Mouse (Mus musculus): Measurements from ENCODE around the gene Inpp5d. TPM values are rescaled to one million over a fixed set of nuclear protein-coding genes. Genes with fewer than 3 reads are reported as not detected.

The Inpp5d gene
- polyA plus RNA-seq, 1 experiment from 2014 or later, result 1.9 TPM

GRCm38 (mm10) chr1:87626344-87626743 lies 6.2 kb downstream of the Inpp5d start:
- Histone ChIP-seq H3K4me1 (replicated peaks) (no peaks in the 10 kb centered on the region), H3K27ac (no peak overlapping the region), H3K27me3 (no peaks in the 10 kb centered on the region), H3K4me3 (replicated peaks) (no peak overlapping the region), H3K9ac (replicated peaks) (no peak overlapping the region), H3K36me3 (no peaks in the 10 kb centered on the region), H3K4me2 (replicated peaks) (no peak overlapping the region), H3K9me3 (no peaks in the 10 kb centered on the region)
- ATAC-seq, result no peak
- WGBS, result 62% methylated on average over 2 of the region's 2 CpGs

- no peak overlapping the region for H3K27ac ChIP-seq
- no peaks in the 10 kb centered on the region for H3K9me3 ChIP-seq
- no peaks in the 10 kb centered on the region for H3K27me3 ChIP-seq
- ATAC-seq, result no peak
- no peak overlapping the region for H3K4me2 ChIP-seq (replicated peaks)
- H3K36me3 ChIP-seq, result no peaks in the 10 kb centered on the region
- WGBS, result 85% methylated on average over 2 of the region's 2 CpGs
- H3K4me3 ChIP-seq (replicated peaks), result no peak overlapping the region
- H3K9ac ChIP-seq (replicated peaks), result no peak overlapping the region
- H3K4me1 ChIP-seq (replicated peaks), result no peaks in the 10 kb centered on the region
Observed at GRCm38 (mm10) chr1:87628085-87628484, 8.0 kb downstream of the Inpp5d start.

GRCm38 (mm10) chr1:87631584-87631983 lies 11.5 kb downstream of the Inpp5d start:
- WGBS, result 87% methylated on average over 10 of the region's 10 CpGs
- ATAC-seq, result no peak
- H3K36me3 ChIP-seq, result no peaks in the 10 kb centered on the region

GRCm38 (mm10) chr1:87632163-87632562 lies 12.1 kb downstream of the Inpp5d start:
- no peak for ATAC-seq
- no peaks in the 10 kb centered on the region for H3K4me1 ChIP-seq (replicated peaks)
- H3K4me2 ChIP-seq (replicated peaks), result no peak overlapping the region
- H3K27me3 ChIP-seq, result no peaks in the 10 kb centered on the region
- WGBS, result 80% methylated on average over 6 of the region's 6 CpGs
- no peak overlapping the region for H3K4me3 ChIP-seq (replicated peaks)
- H3K9me3 ChIP-seq, result no peaks in the 10 kb centered on the region
- no peak overlapping the region for H3K9ac ChIP-seq (replicated peaks)
- H3K36me3 ChIP-seq, result no peaks in the 10 kb centered on the region
- no peak overlapping the region for H3K27ac ChIP-seq

More at GRCm38 (mm10) chr1:87631584-87631983, 11.5 kb downstream of the Inpp5d start:
- Histone ChIP-seq H3K4me3 (replicated peaks) (no peak overlapping the region), H3K9me3 (no peaks in the 10 kb centered on the region), H3K27me3 (no peaks in the 10 kb centered on the region), H3K9ac (replicated peaks) (no peak overlapping the region), H3K4me1 (replicated peaks) (no peaks in the 10 kb centered on the region), H3K4me2 (replicated peaks) (no peak overlapping the region), H3K27ac (no peak overlapping the region)

GRCm38 (mm10) chr1:87636716-87637117 lies 16.6 kb downstream of the Inpp5d start:
- no peaks in the 10 kb centered on the region for H3K36me3 ChIP-seq
- H3K4me1 ChIP-seq (replicated peaks), result no peaks in the 10 kb centered on the region
- no peaks in the 10 kb centered on the region for H3K27me3 ChIP-seq
- H3K9me3 ChIP-seq, result no peaks in the 10 kb centered on the region
- H3K4me3 ChIP-seq (replicated peaks), result no peak overlapping the region
- no peak overlapping the region for H3K9ac ChIP-seq (replicated peaks)
- ATAC-seq, result no peak
- 89% methylated on average over 12 of the region's 12 CpGs for WGBS
- H3K4me2 ChIP-seq (replicated peaks), result no peak overlapping the region
- H3K27ac ChIP-seq, result no peak overlapping the region

- no peak overlapping the region for H3K4me2 ChIP-seq (replicated peaks)
- H3K9ac ChIP-seq (replicated peaks), result no peak overlapping the region
- H3K4me3 ChIP-seq (replicated peaks), result no peak overlapping the region
- H3K27ac ChIP-seq, result no peak overlapping the region
- no peaks in the 10 kb centered on the region for H3K4me1 ChIP-seq (replicated peaks)
- no peaks in the 10 kb centered on the region for H3K9me3 ChIP-seq
- no peaks in the 10 kb centered on the region for H3K27me3 ChIP-seq
- WGBS, result 85% methylated on average over 4 of the region's 4 CpGs
- H3K36me3 ChIP-seq, result no peaks in the 10 kb centered on the region
- ATAC-seq, result no peak
Observed at GRCm38 (mm10) chr1:87637121-87637877, 17.2 kb downstream of the Inpp5d start.

GRCm38 (mm10) chr1:87637878-87638600 lies 17.9 kb downstream of the Inpp5d start:
- Histone ChIP-seq H3K4me2 (replicated peaks) (no peak overlapping the region), H3K27ac (no peak overlapping the region), H3K4me1 (replicated peaks) (no peaks in the 10 kb centered on the region), H3K27me3 (no peaks in the 10 kb centered on the region), H3K36me3 (no peaks in the 10 kb centered on the region), H3K4me3 (replicated peaks) (no peak overlapping the region), H3K9me3 (no peaks in the 10 kb centered on the region), H3K9ac (replicated peaks) (no peak overlapping the region)
- ATAC-seq, result no peak
- 93% methylated on average over 4 of the region's 4 CpGs for WGBS

- H3K4me2 ChIP-seq (replicated peaks), result no peak overlapping the region
- peak overlapping the region; percentile 14; the same call in 1 of the 2 replicates for H3K27ac ChIP-seq
- 95% methylated on average over 8 of the region's 8 CpGs for WGBS
- H3K27me3 ChIP-seq, result no peaks in the 10 kb centered on the region
- H3K4me3 ChIP-seq (replicated peaks), result no peak overlapping the region
- H3K9ac ChIP-seq (replicated peaks), result no peak overlapping the region
- no peaks in the 10 kb centered on the region for H3K36me3 ChIP-seq
- no peaks in the 10 kb centered on the region for H3K4me1 ChIP-seq (replicated peaks)
- no peaks in the 10 kb centered on the region for H3K9me3 ChIP-seq
- ATAC-seq, result no peak
Observed at GRCm38 (mm10) chr1:87639724-87640123, 19.6 kb downstream of the Inpp5d start.

- Histone ChIP-seq H3K36me3 (no peaks in the 10 kb centered on the region), H3K27ac (peak overlapping the region; percentile 14; the same call in 1 of the 2 replicates), H3K9ac (replicated peaks) (no peak overlapping the region), H3K9me3 (no peaks in the 10 kb centered on the region), H3K4me2 (replicated peaks) (no peak overlapping the region), H3K4me3 (replicated peaks) (no peak overlapping the region), H3K4me1 (replicated peaks) (no peaks in the 10 kb centered on the region), H3K27me3 (no peaks in the 10 kb centered on the region)
- ATAC-seq, result no peak
- WGBS, result 82% methylated on average over 17 of the region's 17 CpGs
Observed at GRCm38 (mm10) chr1:87640165-87640661, 20.1 kb downstream of the Inpp5d start.

GRCm38 (mm10) chr1:87643016-87643415 lies 22.9 kb downstream of the Inpp5d start:
- Histone ChIP-seq H3K4me1 (replicated peaks) (no peaks in the 10 kb centered on the region), H3K9me3 (no peaks in the 10 kb centered on the region), H3K4me2 (replicated peaks) (no peak overlapping the region), H3K36me3 (no peaks in the 10 kb centered on the region), H3K4me3 (replicated peaks) (no peak overlapping the region), H3K27ac (no peak overlapping the region), H3K27me3 (no peaks in the 10 kb centered on the region), H3K9ac (replicated peaks) (no peak overlapping the region)
- WGBS, result 88% methylated on average over 7 of the region's 7 CpGs
- no peak for ATAC-seq

GRCm38 (mm10) chr1:87645041-87645440 lies 24.9 kb downstream of the Inpp5d start:
- 72% methylated on average over 7 of the region's 7 CpGs for WGBS
- no peak overlapping the region for H3K27ac ChIP-seq
- H3K9ac ChIP-seq (replicated peaks), result no peak overlapping the region
- no peaks in the 10 kb centered on the region for H3K9me3 ChIP-seq
- H3K4me1 ChIP-seq (replicated peaks), result no peaks in the 10 kb centered on the region
- H3K4me2 ChIP-seq (replicated peaks), result no peak overlapping the region
- H3K36me3 ChIP-seq, result no peaks in the 10 kb centered on the region
- H3K27me3 ChIP-seq, result no peaks in the 10 kb centered on the region
- ATAC-seq, result no peak
- no peak overlapping the region for H3K4me3 ChIP-seq (replicated peaks)

- no peaks in the 10 kb centered on the region for H3K4me1 ChIP-seq (replicated peaks)
- no peak for ATAC-seq
- H3K36me3 ChIP-seq, result no peaks in the 10 kb centered on the region
- WGBS, result 80% methylated on average over 6 of the region's 6 CpGs
- H3K27ac ChIP-seq, result no peak overlapping the region
- no peak overlapping the region for H3K4me2 ChIP-seq (replicated peaks)
- no peaks in the 10 kb centered on the region for H3K9me3 ChIP-seq
- no peaks in the 10 kb centered on the region for H3K27me3 ChIP-seq
- no peak overlapping the region for H3K4me3 ChIP-seq (replicated peaks)
- H3K9ac ChIP-seq (replicated peaks), result no peak overlapping the region
Observed at GRCm38 (mm10) chr1:87645748-87646147, 25.6 kb downstream of the Inpp5d start.

All from midbrain, embryonic 13.5 days (tissue).